Mouse (Mus musculus): Measurements from ENCODE around the gene Retn. TPM values are rescaled to one million over a fixed set of nuclear protein-coding genes. Genes with fewer than 3 reads are reported as not detected.

The Retn gene
- polyA plus RNA-seq (2015; fragmentation: Nextera tagmentation; extraction: Ambion mirVana): 0.27 and 0.56 TPM in 2 replicates

DNA sequence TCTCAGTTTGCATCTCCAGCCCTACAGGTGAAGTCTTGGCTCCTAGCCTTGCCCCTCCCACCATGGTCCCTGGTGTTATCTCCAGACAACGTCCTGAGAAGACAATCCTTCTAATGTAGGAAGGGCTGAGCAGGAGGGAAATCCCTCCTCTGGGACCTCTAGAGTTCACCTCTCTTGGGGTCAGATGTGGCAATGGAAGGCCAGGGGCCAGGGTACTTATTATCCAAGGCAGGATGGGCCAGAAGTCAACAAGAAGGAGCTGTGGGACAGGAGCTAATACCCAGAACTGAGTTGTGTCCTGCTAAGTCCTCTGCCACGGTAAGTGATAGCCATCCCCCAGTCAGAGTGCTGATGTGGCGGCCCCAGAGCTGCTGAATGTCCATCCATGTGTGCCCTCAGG is at the start of gene Retn:
Retn (plus strand) TSS at position 245 of the 400 bp plus-strand sequence.
- 73% methylated on average over 3 of the region's 3 CpGs for WGBS
- H3K9ac ChIP-seq (replicated peaks): no peak within 1 kb of the TSS
- H3K9me3 ChIP-seq (replicated peaks): no peaks in the 10 kb centered on the region
- no peak for ATAC-seq (ENCODE audit: low FRiP score)
- no peak within 1 kb of the TSS for H3K27ac ChIP-seq (replicated peaks)
- no peak within 1 kb of the TSS for H3K4me2 ChIP-seq
- no peaks in the 10 kb centered on the region for H3K36me3 ChIP-seq
- H3K4me1 ChIP-seq: peaks cover 9% of the 10 kb centered on the region; the same call in 1 of the 2 replicates
- H3K27me3 ChIP-seq (replicated peaks): no peaks in the 10 kb centered on the region
- no peak within 1 kb of the TSS for H3K4me3 ChIP-seq (replicated peaks)

DNA sequence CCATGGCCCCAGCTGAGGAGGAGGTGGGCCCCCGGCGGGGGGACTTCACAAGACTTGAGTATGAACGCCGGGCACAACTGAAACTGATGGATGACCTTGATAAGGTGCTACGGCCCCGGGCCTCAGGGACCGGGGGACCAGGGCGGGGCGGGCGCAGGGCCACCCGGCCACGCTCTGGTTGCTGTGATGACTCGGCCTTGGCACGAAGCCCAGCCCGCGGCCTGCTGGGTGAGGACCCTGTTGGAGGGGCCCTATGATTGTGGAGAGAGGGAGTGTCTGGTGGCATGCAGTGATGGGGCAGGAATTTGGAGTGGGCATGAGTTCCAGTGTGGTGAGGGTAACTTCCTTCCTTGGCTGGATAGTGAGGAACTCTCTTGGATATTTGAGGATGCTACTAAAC is 49.0 kb upstream of the Retn start:
- peaks cover 96% of the 10 kb centered on the region for H3K36me3 ChIP-seq
- no peak overlapping the region for H3K4me2 ChIP-seq
- no peaks in the 10 kb centered on the region for H3K27me3 ChIP-seq (replicated peaks)
- no peak overlapping the region for H3K9ac ChIP-seq (replicated peaks)
- no peaks in the 10 kb centered on the region for H3K9me3 ChIP-seq (replicated peaks)
- no peak overlapping the region for H3K4me3 ChIP-seq (replicated peaks)
- no peak overlapping the region for H3K27ac ChIP-seq (replicated peaks)
- ATAC-seq (ENCODE audit: low FRiP score): no peak
- 82% methylated on average over 16 of the region's 16 CpGs for WGBS
- H3K4me1 ChIP-seq: no peaks in the 10 kb centered on the region; the same call in 1 of the 2 replicates

DNA sequence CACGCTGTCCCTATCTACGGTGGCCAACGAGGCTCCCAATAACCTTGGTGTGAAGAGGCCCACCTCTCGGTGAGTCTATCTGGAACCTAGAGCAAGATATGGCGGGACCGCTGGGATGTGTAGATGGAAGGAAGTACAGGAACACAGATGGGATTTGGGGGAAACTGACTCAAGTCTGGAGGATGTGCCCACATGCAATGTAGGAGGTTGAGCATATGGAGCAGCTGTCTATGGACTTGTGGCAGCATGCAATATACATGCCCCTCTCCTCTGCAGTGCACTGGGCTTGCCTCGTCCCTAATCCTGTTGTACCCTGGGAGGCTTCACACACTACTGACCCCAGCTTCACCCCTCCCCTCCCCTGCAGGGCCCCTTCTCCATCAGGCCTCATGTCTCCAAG is 47.7 kb upstream of the Retn start:
- Histone ChIP-seq H3K27me3 (replicated peaks) (no peaks in the 10 kb centered on the region), H3K27ac (replicated peaks) (no peak overlapping the region), H3K4me2 (no peak overlapping the region), H3K36me3 (peaks cover 93% of the 10 kb centered on the region), H3K4me3 (replicated peaks) (no peak overlapping the region), H3K4me1 (no peaks in the 10 kb centered on the region; the same call in 1 of the 2 replicates), H3K9me3 (replicated peaks) (no peaks in the 10 kb centered on the region), H3K9ac (replicated peaks) (no peak overlapping the region)
- ATAC-seq (ENCODE audit: low FRiP score): no peak
- WGBS: 93% methylated on average over 7 of the region's 7 CpGs

DNA sequence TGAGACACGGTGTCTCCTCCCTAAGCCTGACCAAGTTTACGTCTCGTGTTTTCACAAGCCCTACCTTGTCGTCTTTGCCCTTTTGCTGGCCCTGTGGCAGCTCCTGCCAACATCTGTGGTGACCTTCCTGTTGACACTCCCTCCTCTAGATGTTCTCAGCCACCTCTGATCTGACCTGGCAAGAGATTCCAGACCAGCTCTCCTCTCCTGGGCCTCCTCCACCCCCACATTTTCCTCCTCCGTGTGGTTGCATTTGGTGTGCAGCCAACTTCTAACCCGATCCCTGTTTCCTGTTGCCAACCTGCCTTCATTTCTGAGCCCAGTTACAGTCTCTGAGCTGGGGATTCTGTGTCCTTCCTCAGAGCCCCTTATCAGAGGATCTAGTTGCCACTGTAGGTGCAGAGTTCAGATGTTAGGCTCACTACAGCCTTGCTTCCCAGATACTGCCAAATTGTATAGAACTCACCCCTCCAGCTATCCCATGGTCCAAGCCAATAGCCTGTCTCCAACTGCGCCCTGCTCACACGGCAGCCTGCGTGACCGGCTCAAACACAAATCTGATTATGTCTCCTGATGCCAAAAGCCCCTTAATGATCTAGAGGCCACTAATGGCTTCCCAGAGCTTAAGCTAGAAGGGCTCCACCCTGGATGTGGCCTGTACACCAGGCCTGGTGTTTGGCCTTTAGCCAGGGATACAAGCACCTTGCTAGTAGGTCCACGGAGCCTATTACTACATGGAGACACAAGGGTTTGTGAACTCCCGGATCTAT is 46.3 kb upstream of the Retn start:
- H3K4me3 ChIP-seq (replicated peaks): no peak overlapping the region
- no peak for ATAC-seq (ENCODE audit: low FRiP score)
- no peak overlapping the region for H3K4me2 ChIP-seq
- H3K27ac ChIP-seq (replicated peaks): no peak overlapping the region
- 88% methylated on average over 12 of the region's 12 CpGs for WGBS
- H3K36me3 ChIP-seq: peaks cover 93% of the 10 kb centered on the region
- no peak overlapping the region for H3K9ac ChIP-seq (replicated peaks)
- no peaks in the 10 kb centered on the region for H3K9me3 ChIP-seq (replicated peaks)
- H3K4me1 ChIP-seq: no peaks in the 10 kb centered on the region; the same call in 1 of the 2 replicates
- H3K27me3 ChIP-seq (replicated peaks): no peaks in the 10 kb centered on the region

DNA sequence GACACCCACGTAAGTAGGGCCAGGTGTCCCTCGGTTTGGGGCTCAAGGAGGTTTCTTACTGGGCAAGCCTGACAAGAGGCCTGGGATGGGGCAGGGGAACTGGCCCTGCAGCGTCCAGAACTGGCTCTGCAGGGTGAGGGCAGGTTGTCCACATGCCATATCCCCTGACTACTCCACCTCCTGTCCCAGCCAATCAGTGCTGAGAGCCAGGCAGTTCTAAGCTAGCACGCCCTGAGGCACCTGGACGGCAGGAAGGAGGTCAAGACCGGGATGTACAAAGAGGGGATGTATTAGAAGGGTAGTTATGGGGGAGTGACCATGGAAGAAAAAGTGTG is 45.8 kb upstream of the Retn start:
- no peak for ATAC-seq (ENCODE audit: low FRiP score)
- Histone ChIP-seq H3K9me3 (replicated peaks) (no peaks in the 10 kb centered on the region), H3K36me3 (peaks cover 93% of the 10 kb centered on the region), H3K27ac (replicated peaks) (no peak overlapping the region), H3K9ac (replicated peaks) (no peak overlapping the region), H3K4me2 (no peak overlapping the region), H3K4me1 (no peaks in the 10 kb centered on the region; the same call in 1 of the 2 replicates), H3K4me3 (replicated peaks) (no peak overlapping the region), H3K27me3 (replicated peaks) (no peaks in the 10 kb centered on the region)
- WGBS: 93% methylated on average over 6 of the region's 6 CpGs

DNA sequence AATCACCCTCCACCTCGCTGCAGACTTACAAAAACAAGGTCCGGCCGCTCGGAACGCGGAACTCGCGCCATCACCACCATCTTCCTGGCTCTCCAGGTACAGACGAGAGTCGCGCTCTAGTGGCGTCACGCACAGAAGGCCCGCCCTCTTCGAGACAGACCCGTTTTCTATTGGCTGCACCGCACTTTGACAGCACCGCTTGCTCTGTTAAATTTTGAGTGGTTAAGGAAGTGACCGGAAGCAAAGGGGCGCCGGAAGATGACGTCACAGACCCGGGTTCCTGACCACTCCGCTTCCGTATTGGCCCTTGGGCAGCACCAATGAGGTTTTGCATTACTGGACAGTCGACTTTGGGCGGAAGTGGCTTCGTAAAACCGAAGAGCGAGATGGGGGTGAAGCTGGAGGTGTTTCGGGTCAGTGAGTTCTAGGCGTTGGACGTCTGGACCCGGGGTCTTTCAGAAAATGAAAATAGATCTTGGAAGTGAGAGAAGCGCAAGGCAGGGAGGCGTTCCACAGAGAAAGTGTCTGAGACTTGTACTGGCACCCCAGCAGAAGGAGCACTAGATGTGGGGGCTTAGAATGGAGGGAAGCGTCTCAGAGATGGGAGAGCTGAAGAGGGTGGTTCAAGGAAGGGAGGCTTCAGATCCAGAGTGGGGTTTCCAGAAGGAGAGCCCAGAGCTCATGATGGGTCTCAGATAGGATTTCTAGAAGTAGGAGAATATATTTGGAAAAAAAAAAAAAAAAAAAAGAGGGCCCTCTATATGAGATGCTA is 34.2 kb upstream of the Retn start, which contains the start of the genes Xab2 and Pet100:
Xab2 (minus strand) TSS at position 118 of the 772 bp plus-strand sequence.
Pet100 (plus strand) TSS at position 350 of the 772 bp plus-strand sequence.
- peak within 1 kb of the TSS; percentile 89 for H3K4me2 ChIP-seq
- peak; percentile 97 for ATAC-seq (ENCODE audit: low FRiP score)
- peak within 1 kb of the TSS; percentile 79 for H3K4me3 ChIP-seq (replicated peaks)
- H3K9me3 ChIP-seq (replicated peaks): no peaks in the 10 kb centered on the region
- peaks cover 20% of the 10 kb centered on the region for H3K36me3 ChIP-seq
- peaks cover 28% of the 10 kb centered on the region for H3K4me1 ChIP-seq
- no peaks in the 10 kb centered on the region for H3K27me3 ChIP-seq (replicated peaks)
- peak within 1 kb of the TSS; percentile 80 for H3K9ac ChIP-seq (replicated peaks)
- under 1% methylated on average over 37 of the region's 37 CpGs for WGBS
- H3K27ac ChIP-seq (replicated peaks): 0 out of 2 replicates have a peak within 1 kb of the TSS, but pooled peaks have one; percentile 48

DNA sequence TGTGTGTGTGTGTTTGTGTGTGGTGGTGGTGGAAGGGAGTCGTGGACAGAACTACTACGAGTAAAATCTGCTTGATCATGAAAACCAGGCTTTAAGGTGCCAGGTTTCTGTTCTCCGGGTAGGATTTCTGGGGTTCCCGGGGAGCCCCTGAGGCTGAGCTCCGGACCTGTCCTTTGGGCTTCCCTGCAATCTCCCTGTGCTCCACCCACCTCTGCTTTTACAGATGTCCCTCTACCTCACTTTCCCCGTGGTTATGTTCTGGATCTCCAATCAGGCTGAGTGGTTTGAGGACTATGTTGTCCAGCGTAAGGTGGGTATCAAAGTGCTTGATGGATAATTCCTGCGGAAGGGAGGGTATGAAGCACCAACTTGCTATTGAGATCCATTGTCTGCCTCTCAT is 33.5 kb upstream of the Retn start:
- WGBS: 70% methylated on average over 8 of the region's 8 CpGs
- peak overlapping the region; percentile 79 for H3K4me3 ChIP-seq (replicated peaks)
- ATAC-seq (ENCODE audit: low FRiP score): no peak

DNA sequence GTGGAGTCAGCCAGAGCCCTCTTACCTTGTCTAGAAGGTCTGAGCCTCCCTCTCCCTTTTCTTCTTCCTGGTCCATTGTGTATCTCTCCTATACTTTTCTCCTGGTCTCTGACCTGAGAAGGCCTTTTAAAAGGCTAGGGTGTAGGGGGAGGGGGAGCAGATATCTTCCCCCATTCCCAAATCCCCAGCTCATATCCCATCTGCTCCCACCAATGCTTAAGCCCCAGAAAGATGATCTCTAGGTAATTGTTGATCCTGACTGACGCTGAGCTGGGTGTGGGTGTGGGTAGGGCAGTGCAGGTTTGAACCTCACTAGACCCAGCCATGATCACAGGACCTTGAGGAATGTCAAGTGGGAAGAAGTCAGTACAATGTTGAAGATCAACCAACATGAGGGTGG is 30.1 kb upstream of the Retn start, which contains the start of gene Pcp2:
Pcp2 (minus strand) TSS at position 101 of the 400 bp plus-strand sequence.
- no peak within 1 kb of the TSS for H3K27ac ChIP-seq (replicated peaks)
- H3K4me3 ChIP-seq (replicated peaks): no peak within 1 kb of the TSS
- H3K27me3 ChIP-seq (replicated peaks): peaks cover 10% of the 10 kb centered on the region
- WGBS: 58% methylated on average over 1 of the region's 1 CpGs
- 0 out of 2 replicates have a peak within 1 kb of the TSS, but pooled peaks have one; percentile 5 for H3K9ac ChIP-seq (replicated peaks)
- H3K9me3 ChIP-seq (replicated peaks): no peaks in the 10 kb centered on the region
- no peak for ATAC-seq (ENCODE audit: low FRiP score)
- H3K4me2 ChIP-seq: no peak within 1 kb of the TSS
- H3K36me3 ChIP-seq: no peaks in the 10 kb centered on the region
- H3K4me1 ChIP-seq: peaks cover 15% of the 10 kb centered on the region

More for the DNA sequence above, 33.5 kb upstream of the Retn start:
- Histone ChIP-seq H3K36me3 (peaks cover 14% of the 10 kb centered on the region), H3K9me3 (replicated peaks) (no peaks in the 10 kb centered on the region), H3K4me1 (peaks cover 28% of the 10 kb centered on the region), H3K27me3 (replicated peaks) (no peaks in the 10 kb centered on the region), H3K9ac (replicated peaks) (peak overlapping the region; percentile 73), H3K4me2 (peak overlapping the region; percentile 85), H3K27ac (replicated peaks) (no peak overlapping the region)

DNA sequence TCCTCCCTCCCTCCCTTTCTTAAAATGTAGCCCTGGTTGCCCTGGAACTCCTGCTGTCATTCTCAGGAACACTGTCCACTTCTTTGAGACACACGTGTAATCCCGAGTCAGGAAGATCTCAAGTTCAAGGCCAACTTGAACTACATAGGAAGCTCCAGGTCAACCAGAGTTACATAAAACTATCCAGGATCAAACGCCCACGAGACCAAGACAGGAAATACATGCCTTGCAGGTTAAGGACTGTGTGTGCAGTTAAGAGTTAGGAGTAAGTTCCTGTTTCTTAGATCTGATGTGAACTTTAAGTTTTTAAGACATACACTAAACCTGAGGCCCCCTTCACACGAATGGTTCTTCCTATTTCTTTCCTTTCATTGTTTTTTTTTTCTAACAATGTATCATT is 28.6 kb upstream of the Retn start:
- Histone ChIP-seq H3K4me1 (peaks cover 20% of the 10 kb centered on the region), H3K4me2 (no peak overlapping the region), H3K4me3 (replicated peaks) (no peak overlapping the region), H3K27me3 (replicated peaks) (peaks cover 10% of the 10 kb centered on the region), H3K9ac (replicated peaks) (no peak overlapping the region), H3K27ac (replicated peaks) (no peak overlapping the region), H3K36me3 (no peaks in the 10 kb centered on the region), H3K9me3 (replicated peaks) (no peaks in the 10 kb centered on the region)
- ATAC-seq (ENCODE audit: low FRiP score): no peak
- 65% methylated on average over 5 of the region's 5 CpGs for WGBS

DNA sequence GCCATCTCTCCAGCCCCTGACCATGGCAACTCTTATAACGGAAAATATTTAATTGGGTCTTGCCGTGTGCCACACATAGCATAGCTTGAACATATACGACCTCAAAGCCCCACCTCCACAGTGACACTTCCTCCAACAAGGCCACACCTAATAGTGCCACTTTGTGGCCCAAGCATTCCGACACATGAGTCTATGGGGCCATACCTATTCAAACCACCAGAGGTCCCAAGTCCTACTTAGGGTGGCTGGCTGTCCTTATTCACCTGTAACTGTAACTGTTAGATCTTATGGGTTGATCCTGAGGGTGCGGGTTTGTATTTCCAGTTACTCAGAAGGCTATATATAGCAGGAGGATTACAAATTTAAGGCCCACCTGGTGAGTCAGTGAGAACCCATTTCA is 27.6 kb upstream of the Retn start:
- H3K9me3 ChIP-seq (replicated peaks): no peaks in the 10 kb centered on the region
- H3K27me3 ChIP-seq (replicated peaks): peaks cover 10% of the 10 kb centered on the region
- ATAC-seq (ENCODE audit: low FRiP score): peak; percentile 15; the same call in 1 of the 2 replicates
- H3K4me2 ChIP-seq: no peak overlapping the region
- no peak overlapping the region for H3K4me3 ChIP-seq (replicated peaks)
- no peak overlapping the region for H3K9ac ChIP-seq (replicated peaks)
- H3K27ac ChIP-seq (replicated peaks): no peak overlapping the region
- peaks cover 13% of the 10 kb centered on the region for H3K4me1 ChIP-seq
- no peaks in the 10 kb centered on the region for H3K36me3 ChIP-seq
- WGBS: 26% methylated on average over 5 of the region's 5 CpGs

DNA sequence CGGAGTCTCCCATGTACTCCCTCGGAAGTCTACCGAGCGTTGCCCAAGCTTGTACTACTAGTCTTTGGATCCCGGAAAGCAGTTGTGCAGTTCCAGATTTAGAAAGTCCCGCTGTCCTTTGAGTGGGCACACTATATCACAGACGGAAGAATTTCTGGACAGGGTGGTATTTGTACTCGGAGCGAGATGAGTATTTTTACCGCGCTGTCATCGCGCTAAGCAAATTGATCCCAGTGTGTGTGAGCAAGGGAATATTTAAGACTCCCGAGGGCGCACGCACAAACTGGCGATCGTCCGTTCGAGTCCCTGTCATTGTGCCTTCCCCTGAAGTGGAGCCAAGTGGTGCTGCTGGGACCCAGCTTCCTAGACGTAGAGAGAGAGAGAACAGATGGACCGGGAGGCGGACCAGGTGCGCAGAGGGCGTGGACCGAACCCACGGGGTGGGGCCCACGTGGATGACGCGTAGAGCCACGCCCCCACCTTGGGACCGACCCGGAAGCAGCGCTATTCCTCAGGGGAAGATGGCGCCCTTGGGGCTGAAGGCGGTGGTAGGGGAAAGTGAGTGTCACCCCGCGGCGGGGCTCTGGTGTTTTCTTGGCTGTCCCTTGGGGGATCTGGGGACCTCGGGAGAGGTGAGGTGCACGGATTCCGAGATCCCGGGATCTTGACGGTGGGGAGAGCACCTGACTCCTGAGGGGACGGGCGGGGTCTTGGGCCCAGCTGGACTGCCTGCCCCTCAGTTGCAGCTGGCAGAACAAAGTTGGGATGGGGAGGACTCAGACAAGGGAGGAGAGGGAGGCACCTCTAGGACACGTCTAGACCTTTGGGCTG is 24.7 kb upstream of the Retn start, which contains the start of gene Stxbp2:
Stxbp2 (plus strand) TSS at position 309 of the 831 bp plus-strand sequence.
- no peak within 1 kb of the TSS for H3K27ac ChIP-seq (replicated peaks)
- H3K4me2 ChIP-seq: peak within 1 kb of the TSS; percentile 81
- H3K36me3 ChIP-seq: no peaks in the 10 kb centered on the region
- H3K9me3 ChIP-seq (replicated peaks): no peaks in the 10 kb centered on the region
- 6% methylated on average over 47 of the region's 47 CpGs for WGBS
- H3K4me1 ChIP-seq: peaks cover 13% of the 10 kb centered on the region
- H3K4me3 ChIP-seq (replicated peaks): peak within 1 kb of the TSS; percentile 48
- peak; percentile 82 for ATAC-seq (ENCODE audit: low FRiP score)
- peaks cover 10% of the 10 kb centered on the region for H3K27me3 ChIP-seq (replicated peaks)
- H3K9ac ChIP-seq (replicated peaks): peak within 1 kb of the TSS; percentile 42
